Mouse (Mus musculus): ENCODE measurements around the gene Fkbp2. TPM values are rescaled to one million over a fixed set of nuclear protein-coding genes. Genes with fewer than 3 reads are reported as not detected.
"Not testable (repeated sequence)": the region's sequence is repeated elsewhere in the genome, so short reads cannot be mapped to it uniquely, and the experiment has no call there.

Fkbp2 gene
- polyA plus RNA-seq, 1 experiment from 2014 or later, result 65.8 TPM

GRCm38 (mm10) chr19:6999360-7000063 lies 19.2 kb upstream of the Fkbp2 start:
- no peak for ATAC-seq (ENCODE audit: insufficient number of reproducible peaks, insufficient read depth, low FRiP score, low TSS enrichment, low read depth)
- 93% methylated on average over 19 of the region's 19 CpGs for WGBS
- H3K27me3 ChIP-seq, result no peaks in the 10 kb centered on the region
- H3K9ac ChIP-seq (replicated peaks), result no peak overlapping the region
- H3K4me1 ChIP-seq (replicated peaks), result peaks cover 26% of the 10 kb centered on the region
- H3K4me3 ChIP-seq (replicated peaks), result no peak overlapping the region
- H3K27ac ChIP-seq, result no peak overlapping the region
- no peaks in the 10 kb centered on the region for H3K9me3 ChIP-seq
- H3K4me2 ChIP-seq, result no peak overlapping the region
- H3K36me3 ChIP-seq, result peaks cover 28% of the 10 kb centered on the region

- H3K4me1 ChIP-seq (replicated peaks), result peaks cover 38% of the 10 kb centered on the region
- WGBS, result 87% methylated on average over 9 of the region's 9 CpGs
- ATAC-seq (ENCODE audit: insufficient number of reproducible peaks, insufficient read depth, low FRiP score, low TSS enrichment, low read depth), result no peak
- H3K27ac ChIP-seq, result no peak overlapping the region
- H3K36me3 ChIP-seq, result peaks cover 28% of the 10 kb centered on the region
- H3K4me2 ChIP-seq, result no peak overlapping the region
- no peak overlapping the region for H3K4me3 ChIP-seq (replicated peaks)
- H3K27me3 ChIP-seq, result no peaks in the 10 kb centered on the region
- no peak overlapping the region for H3K9ac ChIP-seq (replicated peaks)
- H3K9me3 ChIP-seq, result no peaks in the 10 kb centered on the region
These were observed 17.5 kb upstream of the Fkbp2 start for GRCm38 (mm10) chr19:6997721-6998290.

GRCm38 (mm10) chr19:6996006-6996405 lies 15.7 kb upstream of the Fkbp2 start, which contains the start of the genes Nudt22 and Trpt1:
TSS of gene Nudt22 (minus strand) at chr19:6996117.
TSS of gene Trpt1 (plus strand) at chr19:6996131.
- no peaks in the 10 kb centered on the region for H3K27me3 ChIP-seq
- H3K27ac ChIP-seq, result peak within 1 kb of the TSS; percentile 74
- no peaks in the 10 kb centered on the region for H3K9me3 ChIP-seq
- no peak; the same call in 1 of the 2 replicates for ATAC-seq (ENCODE audit: insufficient number of reproducible peaks, insufficient read depth, low FRiP score, low TSS enrichment, low read depth)
- WGBS, result 1% methylated on average over 24 of the region's 24 CpGs
- peaks cover 47% of the 10 kb centered on the region for H3K4me1 ChIP-seq (replicated peaks)
- H3K36me3 ChIP-seq, result peaks cover 28% of the 10 kb centered on the region
- peak within 1 kb of the TSS; percentile 86 for H3K4me2 ChIP-seq
- H3K4me3 ChIP-seq (replicated peaks), result peak within 1 kb of the TSS; percentile 63
- peak within 1 kb of the TSS; percentile 74 for H3K9ac ChIP-seq (replicated peaks)

GRCm38 (mm10) chr19:6995255-6995991 lies 15.1 kb upstream of the Fkbp2 start:
- Histone ChIP-seq H3K4me1 (replicated peaks) (peaks cover 47% of the 10 kb centered on the region), H3K9ac (replicated peaks) (peak overlapping the region; percentile 74), H3K4me2 (peak overlapping the region; percentile 86), H3K9me3 (no peaks in the 10 kb centered on the region), H3K36me3 (peaks cover 27% of the 10 kb centered on the region), H3K4me3 (replicated peaks) (peak overlapping the region; percentile 63), H3K27me3 (no peaks in the 10 kb centered on the region), H3K27ac (peak overlapping the region; percentile 29; the same call in 1 of the 2 replicates)
- ATAC-seq (ENCODE audit: insufficient number of reproducible peaks, insufficient read depth, low FRiP score, low TSS enrichment, low read depth), result no peak
- WGBS, result 53% methylated on average over 20 of the region's 21 CpGs

GRCm38 (mm10) chr19:6994489-6994888 lies 14.2 kb upstream of the Fkbp2 start:
- ATAC-seq (ENCODE audit: insufficient number of reproducible peaks, insufficient read depth, low FRiP score, low TSS enrichment, low read depth), result no peak
- Histone ChIP-seq H3K4me1 (replicated peaks) (peaks cover 47% of the 10 kb centered on the region), H3K4me2 (peak overlapping the region; percentile 86), H3K27me3 (no peaks in the 10 kb centered on the region), H3K36me3 (peaks cover 18% of the 10 kb centered on the region), H3K27ac (no peak overlapping the region), H3K9me3 (no peaks in the 10 kb centered on the region), H3K4me3 (replicated peaks) (no peak overlapping the region; the same call in 1 of the 2 replicates), H3K9ac (replicated peaks) (no peak overlapping the region)
- 85% methylated on average over 8 of the region's 8 CpGs for WGBS

- no peak for ATAC-seq (ENCODE audit: insufficient number of reproducible peaks, insufficient read depth, low FRiP score, low TSS enrichment, low read depth)
- Histone ChIP-seq H3K27ac (no peak overlapping the region), H3K9ac (replicated peaks) (no peak overlapping the region), H3K27me3 (no peaks in the 10 kb centered on the region), H3K36me3 (peaks cover 17% of the 10 kb centered on the region), H3K9me3 (no peaks in the 10 kb centered on the region), H3K4me2 (no peak overlapping the region; the same call in 1 of the 2 replicates), H3K4me3 (replicated peaks) (no peak overlapping the region), H3K4me1 (replicated peaks) (peaks cover 47% of the 10 kb centered on the region)
- WGBS, result 90% methylated on average over 8 of the region's 8 CpGs
These were observed 13.7 kb upstream of the Fkbp2 start for GRCm38 (mm10) chr19:6994002-6994401.

GRCm38 (mm10) chr19:6993011-6993770 lies 12.9 kb upstream of the Fkbp2 start:
- no peaks in the 10 kb centered on the region for H3K27me3 ChIP-seq
- 62% methylated on average over 14 of the region's 14 CpGs for WGBS
- peaks cover 9% of the 10 kb centered on the region for H3K36me3 ChIP-seq
- peak overlapping the region; percentile 60 for H3K9ac ChIP-seq (replicated peaks)
- H3K4me3 ChIP-seq (replicated peaks), result peak overlapping the region; percentile 53
- ATAC-seq (ENCODE audit: insufficient number of reproducible peaks, insufficient read depth, low FRiP score, low TSS enrichment, low read depth), result no peak; the same call in 1 of the 2 replicates
- peaks cover 49% of the 10 kb centered on the region for H3K4me1 ChIP-seq (replicated peaks)
- H3K9me3 ChIP-seq, result no peaks in the 10 kb centered on the region
- H3K27ac ChIP-seq, result peak overlapping the region; percentile 75
- peak overlapping the region; percentile 92 for H3K4me2 ChIP-seq

GRCm38 (mm10) chr19:6992011-6992858 lies 11.9 kb upstream of the Fkbp2 start, which contains the start of gene Dnajc4:
TSS of gene Dnajc4 (minus strand) at chr19:6992572.
- ATAC-seq (ENCODE audit: insufficient number of reproducible peaks, insufficient read depth, low FRiP score, low TSS enrichment, low read depth), result peak; percentile 91
- WGBS, result 2% methylated on average over 37 of the region's 37 CpGs
- Histone ChIP-seq H3K27ac (peak within 1 kb of the TSS; percentile 75), H3K9ac (replicated peaks) (peak within 1 kb of the TSS; percentile 68), H3K4me1 (replicated peaks) (peaks cover 52% of the 10 kb centered on the region), H3K4me2 (peak within 1 kb of the TSS; percentile 92), H3K4me3 (replicated peaks) (peak within 1 kb of the TSS; percentile 53), H3K27me3 (no peaks in the 10 kb centered on the region), H3K36me3 (peaks cover 5% of the 10 kb centered on the region; the same call in 1 of the 2 replicates), H3K9me3 (no peaks in the 10 kb centered on the region)

GRCm38 (mm10) chr19:6991166-6991565 lies 10.9 kb upstream of the Fkbp2 start:
- peaks cover 49% of the 10 kb centered on the region for H3K4me1 ChIP-seq (replicated peaks)
- 92% methylated on average over 6 of the region's 6 CpGs for WGBS
- not testable (repeated sequence) for H3K4me3 ChIP-seq (replicated peaks); H3K9ac ChIP-seq (replicated peaks); H3K27me3 ChIP-seq; ATAC-seq (ENCODE audit: insufficient number of reproducible peaks, insufficient read depth, low FRiP score, low TSS enrichment, low read depth); H3K4me2 ChIP-seq; H3K36me3 ChIP-seq; H3K9me3 ChIP-seq; H3K27ac ChIP-seq

GRCm38 (mm10) chr19:6990712-6991111 lies 10.4 kb upstream of the Fkbp2 start:
- Histone ChIP-seq H3K27me3 (no peaks in the 10 kb centered on the region), H3K4me3 (replicated peaks) (no peak overlapping the region), H3K27ac (no peak overlapping the region), H3K9ac (replicated peaks) (no peak overlapping the region), H3K9me3 (no peaks in the 10 kb centered on the region), H3K4me2 (no peak overlapping the region), H3K36me3 (peaks cover 8% of the 10 kb centered on the region; the same call in 1 of the 2 replicates), H3K4me1 (replicated peaks) (peaks cover 52% of the 10 kb centered on the region)
- 90% methylated on average over 6 of the region's 6 CpGs for WGBS
- no peak for ATAC-seq (ENCODE audit: insufficient number of reproducible peaks, insufficient read depth, low FRiP score, low TSS enrichment, low read depth)

Data from limb, embryonic 12.5 days (tissue).